Mouse (Mus musculus): Measurements from ENCODE around the gene Pald1.

The Pald1 gene

GRCm38 (mm10) chr10:61370273-61370979 lies 12.9 kb downstream of the Pald1 start:
- DNase-seq (ENCODE audit: low spot score in 2 of 2) = peak; percentile 78 to 88

- peak in 1 of 2 experiments; percentile 60 for DNase-seq (ENCODE audit: low spot score in 2 of 2)
Measured at GRCm38 (mm10) chr10:61369755-61370154, 13.6 kb downstream of the Pald1 start.

- DNase-seq (ENCODE audit: low spot score in 2 of 2) = peak; percentile 78 to 92
Measured at GRCm38 (mm10) chr10:61365902-61366301, 17.4 kb downstream of the Pald1 start.

GRCm38 (mm10) chr10:61364431-61364830 lies 18.9 kb downstream of the Pald1 start:
- DNase-seq (ENCODE audit: low spot score in 2 of 2) = no peak

GRCm38 (mm10) chr10:61362992-61363391 lies 20.3 kb downstream of the Pald1 start:
- DNase-seq (ENCODE audit: low spot score in 2 of 2) = peak; percentile 49 to 52

- DNase-seq (ENCODE audit: low spot score in 2 of 2) = no peak
Measured at GRCm38 (mm10) chr10:61362483-61362882, 20.8 kb downstream of the Pald1 start.

- no peak for DNase-seq (ENCODE audit: low spot score in 2 of 2)
Measured at GRCm38 (mm10) chr10:61360667-61361066, 22.7 kb downstream of the Pald1 start.

- no peak for DNase-seq (ENCODE audit: low spot score in 2 of 2)
Measured at GRCm38 (mm10) chr10:61359411-61359810, 23.9 kb downstream of the Pald1 start.

GRCm38 (mm10) chr10:61357658-61358057 lies 25.7 kb downstream of the Pald1 start:
- DNase-seq (ENCODE audit: low spot score in 2 of 2) = peak; percentile 77 to 80

GRCm38 (mm10) chr10:61356568-61356967 lies 26.8 kb downstream of the Pald1 start:
- no peak for DNase-seq (ENCODE audit: low spot score in 2 of 2)

GRCm38 (mm10) chr10:61356095-61356494 lies 27.2 kb downstream of the Pald1 start:
- no peak for DNase-seq (ENCODE audit: low spot score in 2 of 2)

GRCm38 (mm10) chr10:61355611-61356010 lies 27.7 kb downstream of the Pald1 start:
- no peak for DNase-seq (ENCODE audit: low spot score in 2 of 2)

GRCm38 (mm10) chr10:61351216-61351615 lies 32.1 kb downstream of the Pald1 start:
- DNase-seq (ENCODE audit: low spot score in 2 of 2) = no peak

- DNase-seq (ENCODE audit: low spot score in 2 of 2) = no peak
Measured at GRCm38 (mm10) chr10:61346374-61346773, 37.0 kb downstream of the Pald1 start.

GRCm38 (mm10) chr10:61345179-61345578 lies 38.2 kb downstream of the Pald1 start:
- no peak for DNase-seq (ENCODE audit: low spot score in 2 of 2)

GRCm38 (mm10) chr10:61343950-61344349 lies 39.4 kb downstream of the Pald1 start:
- DNase-seq (ENCODE audit: low spot score in 2 of 2) = no peak

- no peak for DNase-seq (ENCODE audit: low spot score in 2 of 2)
Measured at GRCm38 (mm10) chr10:61342750-61343149, 40.6 kb downstream of the Pald1 start.

- peak in 1 of 2 experiments; percentile 59 for DNase-seq (ENCODE audit: low spot score in 2 of 2)
Measured at GRCm38 (mm10) chr10:61341557-61341956, 41.8 kb downstream of the Pald1 start.

GRCm38 (mm10) chr10:61341045-61341444 lies 42.3 kb downstream of the Pald1 start:
- no peak for DNase-seq (ENCODE audit: low spot score in 2 of 2)

GRCm38 (mm10) chr10:61340247-61340646 lies 43.1 kb downstream of the Pald1 start:
- no peak for DNase-seq (ENCODE audit: low spot score in 2 of 2)

GRCm38 (mm10) chr10:61339216-61339615 lies 44.1 kb downstream of the Pald1 start:
- no peak for DNase-seq (ENCODE audit: low spot score in 2 of 2)

GRCm38 (mm10) chr10:61337665-61338064 lies 45.7 kb downstream of the Pald1 start:
- no peak for DNase-seq (ENCODE audit: low spot score in 2 of 2)

GRCm38 (mm10) chr10:61336592-61336991 lies 46.7 kb downstream of the Pald1 start:
- no peak for DNase-seq (ENCODE audit: low spot score in 2 of 2)

- DNase-seq (ENCODE audit: low spot score in 2 of 2) = peak in 1 of 2 experiments; percentile 66
Measured at GRCm38 (mm10) chr10:61336137-61336536, 47.2 kb downstream of the Pald1 start.
